Mouse (Mus musculus) erythroblast, embryonic 14.5 days (primary cell): ENCODE measurements around the gene Slc12a6.

Source experiments
- GATA1 ChIP-seq: IDR thresholded peaks from 2 replicates; pipeline ENCODE4 v1.6.1; 2012; ENCODE audit warnings: low read length, inconsistent platforms, mixed read lengths
- TAL1 ChIP-seq: IDR thresholded peaks from 3 replicates; pipeline ENCODE4 v1.6.1; 2012; ENCODE audit warnings: low read length, inconsistent platforms, mixed read lengths

GRCm38 (mm10) chr2:112381219-112381618 lies 115.6 kb downstream of the Slc12a6 start:
- TF ChIP-seq TAL1, result no peak
- no peak for TF ChIP-seq GATA1
